Mouse (Mus musculus) gastrocnemius, adult 8-10 months (tissue): Measurements from ENCODE around the gene BC030499. TPM values are rescaled to one million over a fixed set of nuclear protein-coding genes. Genes with fewer than 3 reads are reported as not detected.
"Not testable (repeated sequence)": the region's sequence is repeated elsewhere in the genome, so short reads cannot be mapped to it uniquely, and the experiment has no call there.

ENCODE experiments used
- DNase-seq, 2 experiments: peaks; one replicate each; pipeline ENCODE4 v3.0.0; 2022; ENCODE audit warnings: low spot score in 2 of 2
- total RNA-seq, 4 experiments: library from RNA; stranded (reverse); gene quantifications; 2 replicates each; pipeline ENCODE4 v1.2.4; 2022

The BC030499 gene
- total RNA-seq, result under 1 TPM; 0.13 to 0.49 (median 0.16) TPM

DNA sequence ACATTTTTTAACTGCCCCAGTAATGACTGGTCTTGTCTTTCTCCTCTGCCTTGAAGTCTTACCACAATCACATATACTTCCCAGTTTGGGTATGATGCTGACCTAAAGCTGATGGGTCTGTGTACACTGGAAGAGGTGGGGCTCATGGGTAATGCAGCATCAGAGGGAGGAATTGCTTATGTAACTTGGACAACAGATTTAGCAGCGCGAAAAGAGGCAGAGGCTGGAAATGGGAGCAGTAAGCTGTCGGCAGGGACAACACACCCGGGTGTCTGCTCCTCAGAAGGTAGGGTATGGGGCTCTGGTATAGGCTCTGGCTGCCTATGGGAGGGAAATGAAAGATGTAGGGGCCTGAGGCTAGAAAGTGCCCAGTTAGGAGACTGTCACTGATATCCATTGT lies at the start of gene BC030499:
Gene BC030499, plus strand, starts transcription at position 188 of the 400 bp plus-strand sequence.
- DNase-seq, result no peak

GRCm38 (mm10) chr11:78245261-78245626 lies 45.4 kb upstream of the BC030499 start:
- DNase-seq, result no peak

GRCm38 (mm10) chr11:78245627-78246317 lies 44.9 kb upstream of the BC030499 start, which contains the start of the genes Sdf2 and Supt6:
Sdf2 (plus strand) TSS chr11:78245746.
Supt6 (minus strand) TSS chr11:78245987.
- peak; percentile 82 to 83 for DNase-seq

- no peak for DNase-seq
Measured at GRCm38 (mm10) chr11:78246318-78247011, 44.2 kb upstream of the BC030499 start.

DNA sequence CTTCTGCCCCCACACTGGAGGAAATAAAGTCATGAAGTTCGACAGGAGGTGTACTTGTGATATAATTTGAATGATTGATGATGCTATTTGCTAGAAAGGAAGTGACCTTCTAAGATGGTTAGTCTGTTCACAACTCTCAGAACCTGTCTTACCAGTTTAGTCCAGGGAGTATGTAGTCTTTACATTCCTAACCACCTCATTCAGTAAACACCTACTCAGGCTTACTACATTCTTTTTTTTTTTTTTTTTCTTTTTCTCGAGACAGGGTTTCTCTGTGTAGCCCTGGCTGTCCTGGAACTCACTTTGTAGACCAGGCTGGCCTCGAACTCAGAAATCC lies 43.7 kb upstream of the BC030499 start:
- no peak for DNase-seq

- no peak for DNase-seq
Measured at GRCm38 (mm10) chr11:78247727-78248140, 42.9 kb upstream of the BC030499 start.

- no peak for DNase-seq
Measured at GRCm38 (mm10) chr11:78256618-78257017, 34.0 kb upstream of the BC030499 start.

GRCm38 (mm10) chr11:78260489-78261258 lies 30.0 kb upstream of the BC030499 start:
- DNase-seq, result no peak

GRCm38 (mm10) chr11:78261380-78262352 lies 29.0 kb upstream of the BC030499 start, which contains the start of gene 2610507B11Rik:
2610507B11Rik (plus strand) TSS chr11:78261752.
- DNase-seq, result peak; percentile 78 to 88

- DNase-seq, result peak; percentile 22 to 50
Measured at GRCm38 (mm10) chr11:78262550-78262949, 28.1 kb upstream of the BC030499 start.

DNA sequence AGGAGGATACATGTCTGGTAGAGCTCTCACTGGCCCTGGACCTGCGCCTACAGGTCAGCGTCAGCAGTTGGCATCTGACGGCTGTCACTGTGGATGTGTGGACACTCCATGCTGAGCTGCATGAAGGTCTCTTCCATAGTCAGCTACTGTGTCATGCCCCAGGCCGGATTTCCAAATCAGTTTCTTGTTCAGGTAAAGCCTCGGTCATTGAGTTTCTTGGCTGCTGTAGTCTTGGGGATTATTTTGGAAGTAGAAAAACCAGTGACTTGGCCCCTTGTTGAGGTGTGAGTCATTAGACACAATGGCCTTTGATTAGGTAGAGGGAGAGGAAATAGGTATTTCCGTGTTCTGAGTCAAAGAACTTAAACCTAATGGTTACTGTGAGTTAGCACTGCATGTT lies 25.1 kb upstream of the BC030499 start:
- no peak for DNase-seq

GRCm38 (mm10) chr11:78271986-78272385 lies 18.7 kb upstream of the BC030499 start:
- DNase-seq, result no peak

GRCm38 (mm10) chr11:78275596-78275995 lies 15.0 kb upstream of the BC030499 start:
- DNase-seq, result no peak

GRCm38 (mm10) chr11:78276169-78276568 lies 14.5 kb upstream of the BC030499 start:
- DNase-seq, result not testable (repeated sequence)

- no peak for DNase-seq
Measured at GRCm38 (mm10) chr11:78278853-78279252, 11.8 kb upstream of the BC030499 start.

DNA sequence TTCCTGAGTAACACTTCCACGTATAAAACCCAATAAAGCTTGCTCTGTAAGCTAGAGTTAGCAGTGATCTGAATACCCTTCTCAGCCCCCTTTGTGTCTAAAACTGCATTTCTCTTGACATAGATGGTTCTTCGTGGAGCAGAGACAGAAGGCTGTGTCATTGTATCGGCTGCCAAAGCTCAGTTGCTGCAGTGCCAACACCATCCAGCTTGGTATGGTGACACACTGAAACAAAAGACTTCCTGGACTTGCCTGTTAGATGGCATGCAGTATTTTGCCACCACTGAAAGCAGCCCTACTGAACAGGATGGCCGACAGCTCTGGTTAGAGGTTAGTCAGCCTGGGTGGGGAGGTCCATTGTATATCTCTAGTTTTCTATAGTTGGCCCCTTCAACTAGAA lies 11.1 kb upstream of the BC030499 start:
- DNase-seq, result no peak

GRCm38 (mm10) chr11:78289146-78289763 lies 1.4 kb upstream of the BC030499 start:
- no peak for DNase-seq

- DNase-seq, result no peak
Measured at GRCm38 (mm10) chr11:78294585-78294984, 3.9 kb downstream of the BC030499 start.

DNA sequence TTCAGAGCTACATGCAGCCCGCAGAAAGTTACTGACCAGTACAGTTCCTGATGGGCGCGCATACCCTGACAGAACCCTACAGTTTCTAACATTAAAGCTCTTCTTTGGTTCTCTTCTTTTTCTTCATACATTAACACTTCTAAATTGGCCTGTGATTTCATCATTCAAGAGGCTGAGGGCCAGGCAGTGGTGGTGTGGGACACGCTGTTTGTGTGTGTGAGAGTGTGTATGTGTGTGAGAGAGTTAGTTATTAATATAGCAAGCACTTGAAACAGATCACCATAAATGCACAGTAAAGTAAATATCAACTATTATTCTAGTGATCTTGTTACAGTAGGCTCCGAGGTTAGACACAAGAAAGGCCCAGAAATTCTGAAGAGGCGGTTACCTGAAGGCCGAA lies 10.3 kb downstream of the BC030499 start:
- DNase-seq, result no peak

GRCm38 (mm10) chr11:78301357-78302084 lies 10.9 kb downstream of the BC030499 start, which contains the start of gene Spag5:
Spag5 (plus strand) TSS chr11:78301529.
- DNase-seq, result peak; percentile 88 to 91
